Mouse (Mus musculus): Measurements from ENCODE around the gene Tbc1d4.

DNA sequence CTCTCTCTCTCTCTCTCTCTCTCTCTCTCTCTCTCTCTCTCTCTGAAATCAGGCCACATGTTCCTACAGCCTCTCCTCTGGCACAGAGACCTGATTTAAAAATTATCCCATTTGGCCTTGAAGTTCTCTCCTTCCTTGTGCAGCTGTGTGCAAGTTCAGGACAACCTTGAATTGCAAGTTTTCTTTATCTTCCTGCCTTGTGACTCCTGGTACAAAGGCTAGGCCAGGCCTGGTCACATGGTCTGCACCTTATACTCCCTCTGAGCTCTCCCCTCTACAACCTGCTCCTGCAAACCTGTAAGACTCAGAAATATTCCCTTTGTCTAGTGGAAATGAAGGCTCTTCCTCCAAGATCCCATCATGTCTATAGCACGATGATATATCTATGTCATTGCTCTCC lies 36.0 kb upstream of the Tbc1d4 start:
- TF ChIP-seq CTCF (IDR thresholded peaks at IDR 0.05; ENCODE audit: control insufficient read depth, insufficient read depth, insufficient read length) (no peak), CEBPB (IDR thresholded peaks at IDR 0.05; ENCODE audit: low read depth) (no peak), MAX (IDR thresholded peaks at IDR 0.05) (no peak), MYOG (IDR thresholded peaks at IDR 0.05; ENCODE audit: control insufficient read depth, extremely low read depth, insufficient read length) (no peak), MYOD1 (IDR thresholded peaks at IDR 0.05; ENCODE audit: control insufficient read depth, insufficient read length, low read depth) (no peak), USF1 (IDR thresholded peaks at IDR 0.05; ENCODE audit: low read depth) (no peak)

Data from C2C12 (cell line).